Mouse (Mus musculus): Measurements from ENCODE around the gene Unc13d. TPM values are rescaled to one million over a fixed set of nuclear protein-coding genes. Genes with fewer than 3 reads are reported as not detected.

Unc13d gene
- polyA plus RNA-seq, 1 experiment from 2014 or later: 0.80 TPM

DNA sequence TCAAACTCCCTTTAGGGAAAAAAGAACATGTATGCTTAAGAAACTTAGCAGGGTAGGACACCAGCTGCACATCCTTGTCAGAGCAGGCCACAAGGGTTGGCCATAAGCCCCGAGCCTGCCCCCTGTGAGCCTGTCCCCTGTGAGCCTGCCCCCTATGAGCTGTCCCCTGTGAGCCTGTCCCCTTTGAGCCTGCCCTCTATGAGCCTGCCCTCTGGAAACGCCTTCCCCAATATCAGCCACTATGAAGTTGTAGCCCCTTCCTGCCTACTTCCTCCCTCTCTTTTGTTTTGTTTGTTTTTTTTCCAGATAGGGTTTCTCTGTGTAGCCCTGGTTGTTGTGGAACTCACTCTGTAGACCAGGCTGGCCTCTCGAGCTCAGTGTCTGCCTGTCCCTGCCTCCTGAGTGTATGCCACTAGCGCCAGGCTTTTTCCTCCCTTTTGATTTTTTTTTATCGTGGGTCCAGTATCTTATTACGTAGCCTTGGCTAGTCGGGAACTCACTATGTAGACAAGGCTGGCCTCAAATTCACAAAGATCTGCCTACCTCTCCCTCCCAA is 3.2 kb downstream of the Unc13d start:
- H3K4me1 ChIP-seq (ENCODE audit: control insufficient read depth, insufficient read depth, low read depth, low read length): peaks cover 7% of the 10 kb centered on the region
- no peak overlapping the region for H3K4me3 ChIP-seq (ENCODE audit: low read length)
- 70% methylated on average over 7 of the region's 7 CpGs for WGBS
- H3K27me3 ChIP-seq (replicated peaks; ENCODE audit: control insufficient read depth, insufficient read depth, low read length): no peaks in the 10 kb centered on the region
- H3K9ac ChIP-seq (ENCODE audit: low read depth, low read length): no peak overlapping the region
- ATAC-seq: no peak
- H3K4me2 ChIP-seq (ENCODE audit: low read length): no peak overlapping the region
- H3K36me3 ChIP-seq (ENCODE audit: control insufficient read depth, insufficient read depth, low read length): peaks cover 6% of the 10 kb centered on the region; the same call in 1 of the 2 replicates
- no peak overlapping the region for H3K27ac ChIP-seq (ENCODE audit: low read depth, low read length)
- no peaks in the 10 kb centered on the region for H3K9me3 ChIP-seq (ENCODE audit: control insufficient read depth, low read length)

DNA sequence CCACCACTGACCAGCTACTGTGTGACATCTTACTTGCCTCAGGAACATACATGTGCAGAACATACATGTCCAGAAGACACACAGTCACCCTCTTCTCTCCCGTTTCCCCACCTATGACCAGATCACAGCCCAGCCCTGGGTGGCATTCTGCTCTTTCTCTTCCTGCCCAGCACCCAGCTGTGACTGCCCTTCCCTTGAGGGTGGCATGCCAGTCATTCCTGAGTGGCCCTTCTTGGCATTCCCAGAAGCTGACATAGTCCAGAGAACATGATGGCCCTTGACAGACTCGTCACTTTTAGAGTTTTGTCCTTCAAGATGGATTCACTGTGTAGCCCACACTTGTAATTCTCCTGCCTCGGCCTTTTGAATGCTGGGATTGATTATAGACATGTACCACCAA is 5.2 kb downstream of the Unc13d start:
- WGBS: 82% methylated on average over 3 of the region's 3 CpGs
- H3K9me3 ChIP-seq (ENCODE audit: control insufficient read depth, low read length): no peaks in the 10 kb centered on the region

DNA sequence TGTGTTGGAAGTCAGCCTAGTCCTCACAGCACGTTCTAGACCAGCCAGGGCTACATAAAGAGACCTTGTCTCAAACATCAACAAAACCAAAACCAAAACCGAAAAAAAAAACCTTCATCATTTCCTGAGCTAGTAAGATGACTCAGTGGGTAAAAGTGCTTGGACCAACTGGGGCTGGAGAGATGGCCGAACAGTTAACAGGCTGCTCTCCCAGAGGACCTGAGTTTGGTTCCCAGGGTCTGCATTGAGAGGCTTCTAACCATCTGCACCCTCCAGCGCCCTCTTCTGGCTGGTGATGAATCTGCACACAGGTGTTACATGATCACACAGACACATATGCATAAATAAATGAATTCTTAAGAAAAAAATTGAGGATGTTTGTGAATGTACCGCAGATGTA is 6.3 kb downstream of the Unc13d start:
- Histone ChIP-seq H3K4me2 (ENCODE audit: low read length) (no peak overlapping the region), H3K4me3 (ENCODE audit: low read length) (no peak overlapping the region), H3K27ac (ENCODE audit: low read depth, low read length) (no peak overlapping the region), H3K9me3 (ENCODE audit: control insufficient read depth, low read length) (no peaks in the 10 kb centered on the region), H3K27me3 (replicated peaks; ENCODE audit: control insufficient read depth, insufficient read depth, low read length) (no peaks in the 10 kb centered on the region), H3K9ac (ENCODE audit: low read depth, low read length) (no peak overlapping the region), H3K36me3 (ENCODE audit: control insufficient read depth, insufficient read depth, low read length) (no peaks in the 10 kb centered on the region), H3K4me1 (ENCODE audit: control insufficient read depth, insufficient read depth, low read depth, low read length) (no peaks in the 10 kb centered on the region)
- 69% methylated on average over 5 of the region's 5 CpGs for WGBS
- ATAC-seq: no peak

More for the DNA sequence above, 5.2 kb downstream of the Unc13d start:
- Histone ChIP-seq H3K4me2 (ENCODE audit: low read length) (no peak overlapping the region), H3K27ac (ENCODE audit: low read depth, low read length) (no peak overlapping the region), H3K4me1 (ENCODE audit: control insufficient read depth, insufficient read depth, low read depth, low read length) (peaks cover under 1% of the 10 kb centered on the region; the same call in 1 of the 2 replicates), H3K9ac (ENCODE audit: low read depth, low read length) (no peak overlapping the region), H3K36me3 (ENCODE audit: control insufficient read depth, insufficient read depth, low read length) (no peaks in the 10 kb centered on the region), H3K4me3 (ENCODE audit: low read length) (no peak overlapping the region), H3K27me3 (replicated peaks; ENCODE audit: control insufficient read depth, insufficient read depth, low read length) (no peaks in the 10 kb centered on the region)
- ATAC-seq: no peak

DNA sequence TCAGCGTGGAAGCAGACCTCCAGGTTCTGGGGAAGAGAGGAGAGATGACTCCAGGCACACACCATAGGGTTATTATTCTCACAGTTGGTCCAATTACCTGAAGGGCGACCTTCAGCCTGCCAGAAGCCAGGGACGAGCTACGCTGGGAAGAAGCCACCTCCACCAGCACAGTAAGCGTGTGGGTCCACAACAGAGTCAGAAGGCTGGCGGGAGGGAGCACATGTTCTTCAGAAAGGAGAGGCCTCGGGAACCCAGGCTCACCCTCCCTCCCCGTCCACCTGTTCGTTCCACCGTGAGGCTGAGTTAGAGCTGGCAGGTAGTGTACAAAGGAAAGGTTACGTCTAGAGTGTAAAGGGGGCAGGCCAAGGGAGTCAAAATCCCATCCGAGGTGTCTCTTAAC is 12.4 kb downstream of the Unc13d start:
- Histone ChIP-seq H3K4me2 (ENCODE audit: low read length) (no peak overlapping the region), H3K27me3 (replicated peaks; ENCODE audit: control insufficient read depth, insufficient read depth, low read length) (no peaks in the 10 kb centered on the region), H3K4me3 (ENCODE audit: low read length) (no peak overlapping the region), H3K9ac (ENCODE audit: low read depth, low read length) (no peak overlapping the region), H3K9me3 (ENCODE audit: control insufficient read depth, low read length) (no peaks in the 10 kb centered on the region), H3K27ac (ENCODE audit: low read depth, low read length) (no peak overlapping the region), H3K4me1 (ENCODE audit: control insufficient read depth, insufficient read depth, low read depth, low read length) (no peaks in the 10 kb centered on the region), H3K36me3 (ENCODE audit: control insufficient read depth, insufficient read depth, low read length) (peaks cover 5% of the 10 kb centered on the region)
- no peak for ATAC-seq
- 85% methylated on average over 12 of the region's 12 CpGs for WGBS

DNA sequence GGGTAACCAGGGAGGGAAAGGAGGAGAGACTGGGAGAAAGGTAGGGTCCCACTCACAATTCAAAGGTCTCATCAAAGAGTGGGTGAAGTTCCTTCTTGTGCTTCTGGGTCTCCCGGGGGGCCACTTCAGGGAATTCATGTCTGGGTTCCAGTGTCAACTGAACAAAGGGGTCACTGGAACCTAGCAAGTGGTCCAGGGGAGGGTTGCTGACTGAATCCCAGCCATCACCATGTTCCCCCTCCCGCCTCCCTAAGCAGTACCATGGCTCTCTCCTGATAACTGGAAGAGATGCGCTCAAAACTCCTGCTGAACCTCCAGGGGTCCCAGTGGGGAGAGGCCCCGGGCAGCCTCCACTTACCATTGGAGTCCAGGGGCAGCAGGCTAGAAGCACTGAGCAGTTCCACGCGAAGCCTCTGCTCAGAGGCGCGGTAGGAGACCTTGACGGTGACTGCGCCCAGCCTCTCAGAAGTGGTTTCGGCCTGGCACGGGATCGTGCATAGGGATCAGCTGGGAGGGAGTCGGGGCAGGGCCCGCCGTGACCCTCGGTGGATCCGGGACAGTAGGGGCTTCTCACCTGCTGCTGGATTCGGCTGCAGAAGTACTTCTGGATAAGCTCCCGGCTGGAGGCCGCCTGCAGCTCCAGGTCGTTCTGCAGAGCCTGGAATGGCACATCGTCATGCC is 13.4 kb downstream of the Unc13d start:
- WGBS: 66% methylated on average over 23 of the region's 23 CpGs
- H3K9ac ChIP-seq (ENCODE audit: low read depth, low read length): no peak overlapping the region
- H3K27ac ChIP-seq (ENCODE audit: low read depth, low read length): no peak overlapping the region
- peaks cover 13% of the 10 kb centered on the region for H3K36me3 ChIP-seq (ENCODE audit: control insufficient read depth, insufficient read depth, low read length)
- H3K4me1 ChIP-seq (ENCODE audit: control insufficient read depth, insufficient read depth, low read depth, low read length): no peaks in the 10 kb centered on the region
- H3K4me3 ChIP-seq (ENCODE audit: low read length): no peak overlapping the region
- ATAC-seq: no peak
- no peaks in the 10 kb centered on the region for H3K27me3 ChIP-seq (replicated peaks; ENCODE audit: control insufficient read depth, insufficient read depth, low read length)
- H3K4me2 ChIP-seq (ENCODE audit: low read length): no peak overlapping the region
- no peaks in the 10 kb centered on the region for H3K9me3 ChIP-seq (ENCODE audit: control insufficient read depth, low read length)

DNA sequence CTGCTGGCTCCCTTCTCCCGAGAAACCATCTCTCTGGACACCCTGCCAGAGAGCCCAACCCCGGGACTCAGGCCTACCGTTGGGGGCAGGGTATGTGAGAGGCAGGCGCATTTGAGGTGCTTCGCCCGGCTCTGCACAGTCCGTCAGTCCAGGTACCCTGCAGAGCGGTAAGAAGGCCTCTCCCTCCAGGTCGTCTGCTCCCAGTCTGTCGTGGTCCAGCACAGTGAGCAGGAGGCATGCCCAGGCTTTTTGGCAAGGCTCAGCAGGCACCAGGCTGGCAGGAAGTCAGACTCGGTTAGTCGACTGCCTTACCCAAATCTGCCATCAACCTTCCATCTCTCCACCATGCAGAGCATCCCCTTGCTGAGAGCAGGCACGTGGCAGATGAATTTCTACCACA is 14.2 kb downstream of the Unc13d start:
- H3K9me3 ChIP-seq (ENCODE audit: control insufficient read depth, low read length): no peaks in the 10 kb centered on the region
- WGBS: 62% methylated on average over 13 of the region's 13 CpGs
- no peak overlapping the region for H3K27ac ChIP-seq (ENCODE audit: low read depth, low read length)
- H3K4me3 ChIP-seq (ENCODE audit: low read length): no peak overlapping the region
- no peaks in the 10 kb centered on the region for H3K27me3 ChIP-seq (replicated peaks; ENCODE audit: control insufficient read depth, insufficient read depth, low read length)
- no peak for ATAC-seq
- peaks cover 16% of the 10 kb centered on the region for H3K36me3 ChIP-seq (ENCODE audit: control insufficient read depth, insufficient read depth, low read length)
- H3K9ac ChIP-seq (ENCODE audit: low read depth, low read length): peak overlapping the region; percentile 12; the same call in 1 of the 2 replicates
- no peaks in the 10 kb centered on the region for H3K4me1 ChIP-seq (ENCODE audit: control insufficient read depth, insufficient read depth, low read depth, low read length)
- H3K4me2 ChIP-seq (ENCODE audit: low read length): no peak overlapping the region

DNA sequence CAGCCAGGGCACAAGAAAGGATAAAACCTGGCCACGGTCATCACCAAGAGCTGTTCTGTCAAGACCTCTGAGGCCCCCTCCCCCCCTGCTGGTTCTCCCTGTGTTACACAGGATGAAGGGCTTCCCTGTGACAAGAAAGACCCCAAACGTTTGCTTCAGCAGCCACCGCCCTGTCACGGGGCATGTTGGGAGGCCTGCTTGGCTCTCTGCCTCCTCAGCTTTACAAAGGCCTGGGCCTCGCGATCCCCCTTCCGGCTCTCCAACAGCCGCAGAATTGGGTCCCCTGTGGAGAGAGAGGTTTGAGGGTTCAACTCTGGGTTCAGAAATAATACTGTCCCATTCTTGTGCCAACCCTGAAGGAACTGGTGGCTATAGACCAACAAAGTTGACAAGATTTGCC is 15.2 kb downstream of the Unc13d start:
- 34% methylated on average over 8 of the region's 8 CpGs for WGBS
- Histone ChIP-seq H3K27me3 (replicated peaks; ENCODE audit: control insufficient read depth, insufficient read depth, low read length) (no peaks in the 10 kb centered on the region), H3K27ac (ENCODE audit: low read depth, low read length) (no peak overlapping the region), H3K4me1 (ENCODE audit: control insufficient read depth, insufficient read depth, low read depth, low read length) (no peaks in the 10 kb centered on the region), H3K4me3 (ENCODE audit: low read length) (no peak overlapping the region), H3K36me3 (ENCODE audit: control insufficient read depth, insufficient read depth, low read length) (peaks cover 24% of the 10 kb centered on the region), H3K9me3 (ENCODE audit: control insufficient read depth, low read length) (no peaks in the 10 kb centered on the region), H3K4me2 (ENCODE audit: low read length) (no peak overlapping the region), H3K9ac (ENCODE audit: low read depth, low read length) (no peak overlapping the region)
- no peak for ATAC-seq

DNA sequence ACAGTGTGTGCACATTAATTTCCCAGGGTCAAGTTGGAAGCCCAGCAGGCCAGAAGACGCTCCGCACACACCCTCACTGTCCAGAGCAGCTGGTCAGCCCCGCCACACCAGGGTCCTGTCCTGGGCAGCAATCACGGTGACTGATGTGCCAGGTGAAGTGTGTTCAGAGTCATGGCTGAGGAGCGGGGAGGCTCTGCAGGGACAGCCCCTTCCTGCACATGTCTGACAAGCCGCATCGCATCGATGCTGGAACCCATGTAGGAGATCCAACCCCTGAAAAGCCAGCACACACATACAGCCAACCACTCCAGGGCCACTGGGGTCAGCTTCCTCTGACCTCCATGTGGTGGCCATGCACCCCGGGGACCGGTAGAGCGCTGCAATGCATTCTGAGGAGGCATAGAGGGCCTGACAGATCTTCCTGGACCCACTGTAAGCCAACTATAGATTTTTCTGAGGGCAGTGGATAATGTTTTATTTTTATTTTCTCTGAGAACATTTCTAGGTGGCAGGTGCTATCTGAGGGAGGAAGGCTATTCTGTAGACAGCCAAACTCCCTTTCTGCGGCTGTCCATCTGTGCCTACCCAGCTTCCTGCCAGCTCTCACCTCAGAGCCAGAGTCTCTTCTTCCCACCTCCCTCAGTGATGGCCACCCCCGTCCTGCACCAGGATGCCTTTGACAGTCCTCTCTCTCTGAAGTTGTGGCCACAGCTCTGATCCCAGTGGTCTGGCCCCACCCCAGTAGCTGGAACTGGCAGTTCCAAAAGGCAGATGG is 15.9 kb downstream of the Unc13d start:
- Histone ChIP-seq H3K4me3 (ENCODE audit: low read length) (no peak overlapping the region), H3K9ac (ENCODE audit: low read depth, low read length) (no peak overlapping the region), H3K4me2 (ENCODE audit: low read length) (no peak overlapping the region), H3K27me3 (replicated peaks; ENCODE audit: control insufficient read depth, insufficient read depth, low read length) (no peaks in the 10 kb centered on the region), H3K9me3 (ENCODE audit: control insufficient read depth, low read length) (no peaks in the 10 kb centered on the region), H3K27ac (ENCODE audit: low read depth, low read length) (no peak overlapping the region), H3K4me1 (ENCODE audit: control insufficient read depth, insufficient read depth, low read depth, low read length) (no peaks in the 10 kb centered on the region), H3K36me3 (ENCODE audit: control insufficient read depth, insufficient read depth, low read length) (peaks cover 27% of the 10 kb centered on the region)
- WGBS: 81% methylated on average over 13 of the region's 13 CpGs
- no peak for ATAC-seq

DNA sequence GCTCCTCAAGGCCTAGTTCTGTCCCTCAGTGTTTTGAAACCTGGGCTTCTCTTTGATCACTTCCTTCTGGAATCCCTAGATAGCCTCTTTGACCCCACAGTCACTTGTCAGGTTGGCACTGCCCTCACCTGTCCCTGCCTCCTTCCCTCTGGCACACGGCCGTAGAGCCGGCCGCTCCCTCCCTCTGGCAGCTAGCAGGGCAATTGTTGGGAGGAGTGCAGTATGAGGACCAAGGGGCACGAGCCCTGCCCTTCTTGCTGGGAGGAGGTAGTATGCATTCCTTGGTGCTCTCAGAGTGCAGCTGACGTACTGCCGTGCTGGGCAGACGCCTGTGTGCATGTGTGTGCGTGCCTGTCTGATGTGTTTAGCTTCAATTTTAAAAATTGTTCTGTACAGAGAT is 17.2 kb downstream of the Unc13d start:
- Histone ChIP-seq H3K4me2 (ENCODE audit: low read length) (no peak overlapping the region), H3K36me3 (ENCODE audit: control insufficient read depth, insufficient read depth, low read length) (peaks cover 33% of the 10 kb centered on the region)
- WGBS: 82% methylated on average over 9 of the region's 9 CpGs

More for the DNA sequence above, 17.2 kb downstream of the Unc13d start:
- H3K9me3 ChIP-seq (ENCODE audit: control insufficient read depth, low read length): no peaks in the 10 kb centered on the region
- no peaks in the 10 kb centered on the region for H3K27me3 ChIP-seq (replicated peaks; ENCODE audit: control insufficient read depth, insufficient read depth, low read length)
- H3K4me1 ChIP-seq (ENCODE audit: control insufficient read depth, insufficient read depth, low read depth, low read length): no peaks in the 10 kb centered on the region
- H3K4me3 ChIP-seq (ENCODE audit: low read length): no peak overlapping the region
- ATAC-seq: no peak
- H3K9ac ChIP-seq (ENCODE audit: low read depth, low read length): no peak overlapping the region
- H3K27ac ChIP-seq (ENCODE audit: low read depth, low read length): no peak overlapping the region

Measured in hindbrain, embryonic 16.5 days (tissue).